Mouse (Mus musculus): ENCODE data around the gene Erg.

- TF ChIP-seq CTCF (IDR thresholded peaks at IDR 0.05; ENCODE audit: borderline replicate concordance, insufficient read depth, low read depth, low read length) (no peak), POLR2A (IDR thresholded peaks at IDR 0.05; ENCODE audit: borderline replicate concordance, insufficient read depth, low read length) (no peak)
Observed at GRCm38 (mm10) chr16:95478558-95478957, 107.8 kb downstream of the Erg start.
